20 mouse cellular contexts compared by ENCODE assay signal in the genomic region with DNA sequence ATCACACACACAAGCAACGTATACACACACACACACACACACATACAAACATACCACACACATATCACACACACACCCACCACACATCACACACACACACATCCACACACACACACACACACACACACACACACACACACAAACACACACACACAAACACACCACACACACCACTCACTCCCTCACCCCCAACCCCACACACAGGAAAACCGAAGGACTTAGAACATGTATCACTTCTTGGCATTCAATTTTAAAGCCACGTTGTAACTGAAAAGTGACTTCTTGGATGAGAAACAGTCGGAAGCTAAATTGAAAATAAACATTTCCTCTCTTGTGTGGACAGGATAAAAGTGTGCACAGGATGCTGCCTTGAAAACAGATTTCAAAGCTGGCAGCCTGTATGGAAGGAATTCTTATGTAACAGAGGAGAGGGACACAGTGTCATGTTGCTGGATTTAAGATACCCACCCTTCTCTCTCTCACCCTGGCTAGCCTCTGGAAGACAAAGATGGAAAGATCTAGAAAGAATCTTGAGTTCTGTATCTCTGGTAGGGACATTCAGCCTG. TPM values are rescaled to one million over a fixed set of nuclear protein-coding genes. Genes with fewer than 3 reads are reported as not detected.
DNase-seq lines count a peak whose midpoint lies in the region; ATAC-seq and TF ChIP-seq lines count a peak whose summit lies in the region.
"Had no signal": no experiment of that assay in that cellular context is flagged by ENCODE, and none has a peak within 500 bp of the region (broad histone marks: within the 10 kb centered on the region; RNA-seq: fewer than 3 reads in every experiment).

No protein-coding gene starts in this region.

- H3K36me3 ChIP-seq in liver, adult 2 months (ENCODE audit: control insufficient read depth, insufficient read depth, low read length) = no peaks in the 10 kb centered on the region
- H3K36me3 ChIP-seq in liver, embryonic 11.5 days (ENCODE audit: control insufficient read depth, insufficient read depth, low read length) = no peaks in the 10 kb centered on the region
- H3K36me3 ChIP-seq in stomach, embryonic 16.5 days (ENCODE audit: control insufficient read depth, insufficient read depth, low read length) = no peaks in the 10 kb centered on the region
- H3K36me3 ChIP-seq: forebrain, embryonic 10.5 days; hindbrain, embryonic 13.5 days; limb, embryonic 13.5 days had no signal

- H3K4me2 ChIP-seq in liver, embryonic 11.5 days = no peak overlapping the region
- H3K4me2 ChIP-seq in stomach, embryonic 16.5 days (ENCODE audit: low read depth, low read length) = no peak overlapping the region
- H3K4me2 ChIP-seq: hindbrain, embryonic 13.5 days; limb, embryonic 13.5 days had no signal

- H3K27ac ChIP-seq in liver, adult 2 months (replicated peaks; ENCODE audit: insufficient read depth, low read depth, low read length) = peak overlapping the region; percentile 29; the same call in 1 of the 2 replicates
- no peak overlapping the region for H3K27ac ChIP-seq in liver, embryonic 11.5 days (ENCODE audit: low read depth, low read length)
- H3K27ac ChIP-seq in stomach, embryonic 16.5 days (ENCODE audit: low read length) = peak overlapping the region; percentile 46; the same call in 1 of the 2 replicates
- H3K27ac ChIP-seq: forebrain, embryonic 10.5 days; hindbrain, embryonic 13.5 days; limb, embryonic 13.5 days had no signal

- H3K9ac ChIP-seq in liver, adult 2 months (ENCODE audit: low read depth, low read length) = no peak overlapping the region
- no peak overlapping the region for H3K9ac ChIP-seq in liver, embryonic 11.5 days (ENCODE audit: low read depth, low read length)
- H3K9ac ChIP-seq in stomach, embryonic 16.5 days (ENCODE audit: low read length) = no peak overlapping the region
- H3K9ac ChIP-seq: hindbrain, embryonic 13.5 days; limb, embryonic 13.5 days had no signal

- H3K4me1 ChIP-seq in liver, adult 2 months (ENCODE audit: control insufficient read depth, insufficient read depth, low read length) = peaks cover 2% of the 10 kb centered on the region; the same call in 1 of the 2 replicates
- H3K4me1 ChIP-seq in liver, embryonic 11.5 days (replicated peaks; ENCODE audit: control insufficient read depth, insufficient read depth, low read length) = no peaks in the 10 kb centered on the region
- H3K4me1 ChIP-seq in stomach, embryonic 16.5 days (ENCODE audit: control insufficient read depth, insufficient read depth, low read length) = peaks cover 5% of the 10 kb centered on the region
- H3K4me1 ChIP-seq: forebrain, embryonic 10.5 days; hindbrain, embryonic 13.5 days had no signal

- no peak overlapping the region for H3K4me3 ChIP-seq in liver, adult 2 months (ENCODE audit: insufficient read depth, low read depth, low read length)
- no peak overlapping the region for H3K4me3 ChIP-seq in liver, embryonic 11.5 days (ENCODE audit: low read depth, low read length)
- no peak overlapping the region for H3K4me3 ChIP-seq in stomach, embryonic 16.5 days (replicated peaks; ENCODE audit: low read length)
- H3K4me3 ChIP-seq: forebrain, embryonic 10.5 days; hindbrain, embryonic 13.5 days; limb, embryonic 13.5 days had no signal

- no peak for TF ChIP-seq CTCF in liver, adult 2 months (IDR thresholded peaks at IDR 0.05; ENCODE audit: low read depth, low read length)

- WGBS in liver, adult 2 months = 68% methylated on average over 4 of the region's 4 CpGs
- WGBS in liver, embryonic 11.5 days = 68% methylated on average over 4 of the region's 4 CpGs
- WGBS in stomach, embryonic 16.5 days = 47% methylated on average over 4 of the region's 4 CpGs

- H3K9me3 ChIP-seq in liver, embryonic 11.5 days (ENCODE audit: control insufficient read depth, low read length) = no peaks in the 10 kb centered on the region
- no peaks in the 10 kb centered on the region for H3K9me3 ChIP-seq in stomach, embryonic 16.5 days (replicated peaks; ENCODE audit: control insufficient read depth, low read length)
- H3K9me3 ChIP-seq: forebrain, embryonic 10.5 days; hindbrain, embryonic 13.5 days; limb, embryonic 13.5 days had no signal

- no peak for TF ChIP-seq POLR2A in liver, adult 2 months (IDR thresholded peaks at IDR 0.05; ENCODE audit: extremely low read depth, insufficient read depth, low read length)

- no peaks in the 10 kb centered on the region for H3K27me3 ChIP-seq in liver, adult 2 months (ENCODE audit: control insufficient read depth, insufficient read depth, low read length)
- H3K27me3 ChIP-seq in liver, embryonic 11.5 days (replicated peaks; ENCODE audit: control insufficient read depth, insufficient read depth, low read length) = no peaks in the 10 kb centered on the region
- H3K27me3 ChIP-seq in stomach, embryonic 16.5 days (ENCODE audit: control insufficient read depth, insufficient read depth, low read length) = no peaks in the 10 kb centered on the region
- H3K27me3 ChIP-seq: hindbrain, embryonic 13.5 days had no signal

- peak; percentile 42 to 75 for DNase-seq in heart, adult 18-20 months
- no peak for DNase-seq in heart, postnatal 4 days
- no peak for DNase-seq in liver, adult 2 months (ENCODE audit: extremely low read depth, low read depth, low spot score)
- DNase-seq in liver, embryonic 11.5 days (ENCODE audit: low spot score) = no peak
- peak; percentile 42 for DNase-seq in heart, postnatal 25 days (ENCODE audit: low spot score)
- no peak for DNase-seq in adrenal gland, postnatal 36 days
- DNase-seq: cerebellum, adult 9-10 months; layer of hippocampus, postnatal 36 days; right cerebral cortex, adult 18-20 months; thymus, postnatal 14 days had no signal

- no peak for ATAC-seq in liver, embryonic 11.5 days (replicated peaks; ENCODE audit: low FRiP score)
- ATAC-seq in stomach, embryonic 16.5 days (ENCODE audit: insufficient read depth, low FRiP score) = no peak
- ATAC-seq: intestine, postnatal 0 days had no signal

- intact Hi-C loops in heart, postnatal 25 days (cut with DNase I) = no loop called here

- no peaks in the 10 kb centered on the region for H3K79me2 ChIP-seq in liver, adult 2 months (ENCODE audit: control insufficient read depth, insufficient read depth, low read length)

RNA-seq across cellular contexts. Expression of a gene that starts 5.9 kb away (rescaled TPM):
- 1 to 10 TPM in 1 of 2 experiments, not detected in 1; 1.3 TPM for total RNA-seq in heart, adult 18-20 months (2021)
- total RNA-seq in heart, postnatal 4 days (2021) = not detected
- not detected in 2 replicates for total RNA-seq in liver, adult 2 months (2014; rRNA removed)
- not detected in 2 replicates for polyA plus RNA-seq in liver, adult 2 months (2012; rRNA removed)
- polyA plus RNA-seq in liver, embryonic 11.5 days (2014; fragmentation: Nextera tagmentation; extraction: Ambion mirVana) = not detected in 2 replicates
- not detected for total RNA-seq in heart, postnatal 25 days (2021)
- polyA plus RNA-seq in stomach, embryonic 16.5 days (2015; fragmentation: Nextera tagmentation; extraction: Ambion mirVana) = not detected in 2 replicates
- total RNA-seq in adrenal gland, postnatal 36 days (2021) = not detected
- total RNA-seq: gastrocnemius, adult 8-10 months; layer of hippocampus, postnatal 36 days; megakaryocyte, adult 5-6 weeks; MEL had no signal
- polyA plus RNA-seq: embryonic facial prominence, embryonic 11.5 days; forebrain, embryonic 10.5 days; hindbrain, embryonic 13.5 days; intestine, postnatal 0 days; neural tube, embryonic 14.5 days had no signal

RNA-seq across cellular contexts. Expression of a gene that starts 32.9 kb away (rescaled TPM):
- total RNA-seq in heart, adult 18-20 months (2021) = 10 to 100 TPM; 41.6 to 51.5 TPM
- total RNA-seq in heart, postnatal 4 days (2021) = 10 to 100 TPM in 1 of 2 experiments, 1 to 10 TPM in 1; 7.9 to 11.9 TPM
- total RNA-seq in liver, adult 2 months (2014; rRNA removed) = 49.1 and 52.6 TPM in 2 replicates
- 7.8 and 10.4 TPM in 2 replicates for polyA plus RNA-seq in liver, adult 2 months (2012; rRNA removed)
- polyA plus RNA-seq in liver, embryonic 11.5 days (2014; fragmentation: Nextera tagmentation; extraction: Ambion mirVana) = not detected in 2 replicates
- total RNA-seq in heart, postnatal 25 days (2021) = 10 to 100 TPM; 27.4 to 29.5 TPM
- 8.2 and 8.5 TPM in 2 replicates for polyA plus RNA-seq in stomach, embryonic 16.5 days (2015; fragmentation: Nextera tagmentation; extraction: Ambion mirVana)
- total RNA-seq in adrenal gland, postnatal 36 days (2021) = 10 to 100 TPM; 40.5 to 47.1 TPM
- total RNA-seq: megakaryocyte, adult 5-6 weeks; MEL had no signal
- polyA plus RNA-seq: embryonic facial prominence, embryonic 11.5 days; forebrain, embryonic 10.5 days; neural tube, embryonic 14.5 days had no signal

RNA-seq across cellular contexts. Expression of a gene that starts 52.9 kb away (rescaled TPM):
- total RNA-seq in heart, adult 18-20 months (2021) = 1 to 10 TPM in 1 of 2 experiments, not detected in 1; 1.8 TPM
- total RNA-seq in heart, postnatal 4 days (2021) = not detected
- 234 and 412 TPM in 2 replicates for total RNA-seq in liver, adult 2 months (2014; rRNA removed)
- 53.9 and 77.7 TPM in 2 replicates for polyA plus RNA-seq in liver, adult 2 months (2012; rRNA removed)
- polyA plus RNA-seq in liver, embryonic 11.5 days (2014; fragmentation: Nextera tagmentation; extraction: Ambion mirVana) = not detected in 2 replicates
- total RNA-seq in heart, postnatal 25 days (2021) = not detected
- polyA plus RNA-seq in stomach, embryonic 16.5 days (2015; fragmentation: Nextera tagmentation; extraction: Ambion mirVana) = 0.06 and 0.11 TPM in 2 replicates
- under 1 TPM in 1 of 2 experiments, not detected in 1; 0.13 TPM for total RNA-seq in adrenal gland, postnatal 36 days (2021)
- total RNA-seq: gastrocnemius, adult 8-10 months; layer of hippocampus, postnatal 36 days; megakaryocyte, adult 5-6 weeks; MEL had no signal
- polyA plus RNA-seq: embryonic facial prominence, embryonic 11.5 days; forebrain, embryonic 10.5 days; hindbrain, embryonic 13.5 days; intestine, postnatal 0 days; limb, embryonic 13.5 days; neural tube, embryonic 14.5 days had no signal

Comparison
In these comparisons a context has a peak if more than half of its experiments do, and no peak if none do; other contexts are left out.
1. DNase-seq: peak in heart, adult 18-20 months (2 of 2) and heart, postnatal 25 days (single experiment); none in heart, postnatal 4 days (single experiment), liver, adult 2 months (single experiment), liver, embryonic 11.5 days (single experiment) and adrenal gland, postnatal 36 days (0 of 2).
2. RNA of a gene that starts 52.9 kb away (total RNA-seq): 234 to 412 TPM in liver, adult 2 months; 1.8 TPM in heart, adult 18-20 months, 0.13 TPM in adrenal gland, postnatal 36 days, not detected in heart, postnatal 25 days and not detected in heart, postnatal 4 days; every median in the first group is over 10 times any median in the second.